Mouse (Mus musculus): ENCODE measurements around the gene Sec14l2. TPM values are rescaled to one million over a fixed set of nuclear protein-coding genes. Genes with fewer than 3 reads are reported as not detected.

The Sec14l2 gene
- polyA plus RNA-seq, 1 experiment, result 0.67 TPM

GRCm38 (mm10) chr11:4097091-4097621, 26.1 kb downstream of the Sec14l2 start:
- Histone ChIP-seq H3K36me3 (ENCODE audit: control insufficient read depth) (peaks cover 35% of the 10 kb centered on the region), H3K4me1 (ENCODE audit: control insufficient read depth) (peaks cover 51% of the 10 kb centered on the region), H3K27me3 (ENCODE audit: control insufficient read depth) (no peaks in the 10 kb centered on the region), H3K9me3 (ENCODE audit: control insufficient read depth, low read length) (peaks cover 1% of the 10 kb centered on the region), H3K4me3 (replicated peaks) (peak overlapping the region; percentile 70)
- TF ChIP-seq TAL1 (IDR thresholded peaks at IDR 0.05; ENCODE audit: low read length) (no peak), GATA1 (IDR thresholded peaks at IDR 0.05; ENCODE audit: low read length) (no peak)

GRCm38 (mm10) chr11:4096054-4096984, 26.9 kb downstream of the Sec14l2 start:
- Histone ChIP-seq H3K36me3 (ENCODE audit: control insufficient read depth) (peaks cover 40% of the 10 kb centered on the region), H3K9me3 (ENCODE audit: control insufficient read depth, low read length) (peaks cover 9% of the 10 kb centered on the region), H3K4me1 (ENCODE audit: control insufficient read depth) (peaks cover 51% of the 10 kb centered on the region), H3K4me3 (replicated peaks) (peak overlapping the region; percentile 70), H3K27me3 (ENCODE audit: control insufficient read depth) (no peaks in the 10 kb centered on the region)
- TF ChIP-seq GATA1 (IDR thresholded peaks at IDR 0.05; ENCODE audit: low read length), result no peak
- TF ChIP-seq TAL1 (IDR thresholded peaks at IDR 0.05; ENCODE audit: low read length), result no peak

- no peak for TF ChIP-seq GATA1 (IDR thresholded peaks at IDR 0.05; ENCODE audit: low read length)
- no peak for TF ChIP-seq TAL1 (IDR thresholded peaks at IDR 0.05; ENCODE audit: low read length)
- Histone ChIP-seq H3K36me3 (ENCODE audit: control insufficient read depth) (peaks cover 49% of the 10 kb centered on the region), H3K4me3 (replicated peaks) (peak within 1 kb of the TSS; percentile 70), H3K9me3 (ENCODE audit: control insufficient read depth, low read length) (peaks cover 16% of the 10 kb centered on the region), H3K4me1 (ENCODE audit: control insufficient read depth) (peaks cover 51% of the 10 kb centered on the region), H3K27me3 (ENCODE audit: control insufficient read depth) (no peaks in the 10 kb centered on the region)
Observed at GRCm38 (mm10) chr11:4095171-4096053, 27.8 kb downstream of the Sec14l2 start, which contains the start of gene Mtfp1. Gene Mtfp1, minus strand, starts transcription at chr11:4095445.

DNA sequence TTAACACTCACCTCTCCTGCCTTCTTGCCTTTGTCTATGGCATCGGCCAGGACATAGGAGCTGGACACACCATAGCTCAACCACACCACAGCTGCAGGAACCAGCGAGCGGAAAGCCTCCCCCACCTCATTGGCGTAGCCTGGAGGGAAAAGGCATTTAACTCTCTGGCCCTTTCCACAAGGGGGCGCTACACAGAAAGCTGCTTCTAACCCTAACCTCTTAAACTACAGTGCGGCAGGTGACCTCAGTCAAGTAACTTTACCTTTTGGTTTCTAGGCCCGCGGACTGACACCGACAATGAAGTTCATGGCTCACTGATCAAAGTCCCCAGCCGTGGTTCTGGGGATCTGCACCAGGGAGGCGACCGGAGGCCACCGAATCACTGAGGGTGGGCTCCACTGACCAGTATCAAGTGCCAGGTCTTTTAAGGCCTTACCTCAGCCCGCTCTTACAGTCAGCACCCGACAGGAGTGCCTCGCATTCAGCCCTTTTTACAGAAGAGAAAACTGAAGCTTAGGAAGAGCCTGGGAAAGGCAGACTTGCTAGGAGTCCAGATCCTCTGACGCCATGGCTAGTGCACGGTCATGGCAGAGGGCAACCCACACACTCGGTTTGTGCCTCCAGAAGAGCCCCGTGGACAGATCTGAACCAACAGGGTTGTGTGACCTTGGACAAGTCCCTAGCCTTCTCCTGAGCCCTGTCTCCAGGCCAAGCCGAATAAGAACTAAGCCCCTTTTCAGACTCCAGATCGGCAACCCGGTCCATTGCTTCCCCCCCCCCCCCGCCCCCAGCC, 28.6 kb downstream of the Sec14l2 start:
- Histone ChIP-seq H3K27me3 (ENCODE audit: control insufficient read depth) (no peaks in the 10 kb centered on the region), H3K9me3 (ENCODE audit: control insufficient read depth, low read length) (peaks cover 16% of the 10 kb centered on the region), H3K36me3 (ENCODE audit: control insufficient read depth) (peaks cover 50% of the 10 kb centered on the region), H3K4me3 (replicated peaks) (peak overlapping the region; percentile 70), H3K4me1 (ENCODE audit: control insufficient read depth) (peaks cover 51% of the 10 kb centered on the region)
- TF ChIP-seq GATA1 (IDR thresholded peaks at IDR 0.05; ENCODE audit: low read length), result no peak

DNA sequence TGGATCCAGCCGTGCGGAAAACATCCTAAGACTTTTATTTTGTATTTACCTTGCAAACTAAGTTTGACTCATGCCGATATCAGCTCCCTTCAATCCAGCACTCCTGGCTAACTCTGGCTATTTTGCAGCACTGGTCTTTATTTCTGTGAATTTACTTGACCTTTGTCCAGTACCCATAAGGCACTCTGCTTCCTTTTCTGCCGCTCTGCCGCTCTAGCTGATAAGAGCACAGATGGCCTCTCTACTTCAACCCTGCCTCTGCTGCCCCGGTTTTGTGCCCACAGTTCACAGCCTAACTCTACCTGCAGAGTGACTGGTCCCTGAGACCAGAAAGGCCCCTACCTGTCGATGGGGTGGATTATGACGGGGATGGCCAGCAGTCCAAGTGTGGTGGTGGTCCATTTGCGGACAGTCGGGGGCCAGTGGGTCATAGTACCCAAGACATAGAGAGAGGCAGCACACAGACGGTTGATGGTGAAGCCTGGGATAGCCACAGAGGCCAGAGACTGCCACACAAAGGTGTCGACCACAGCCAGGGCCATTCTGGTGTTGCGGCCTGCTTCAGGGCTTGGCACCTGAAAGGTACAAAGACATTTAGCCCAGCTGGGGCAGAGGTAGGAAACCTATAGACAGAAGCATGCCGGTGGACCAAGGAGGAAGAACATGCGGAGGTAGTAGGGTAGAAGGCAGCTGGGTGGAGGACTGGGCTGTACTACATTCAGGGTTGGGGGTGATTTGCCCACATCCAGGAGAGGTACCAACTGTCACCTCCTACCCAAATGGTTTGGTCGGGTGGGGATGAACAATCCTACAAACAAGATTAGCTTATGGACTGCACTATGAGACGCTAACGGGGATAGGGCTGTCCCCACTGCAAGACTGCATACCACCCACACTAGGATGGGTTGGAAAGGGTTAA, 29.5 kb downstream of the Sec14l2 start:
- peak overlapping the region; percentile 70 for H3K4me3 ChIP-seq (replicated peaks)
- peaks cover 16% of the 10 kb centered on the region for H3K9me3 ChIP-seq (ENCODE audit: control insufficient read depth, low read length)
- no peaks in the 10 kb centered on the region for H3K27me3 ChIP-seq (ENCODE audit: control insufficient read depth)
- peaks cover 51% of the 10 kb centered on the region for H3K4me1 ChIP-seq (ENCODE audit: control insufficient read depth)
- TF ChIP-seq GATA1 (IDR thresholded peaks at IDR 0.05; ENCODE audit: low read length) (no peak), TAL1 (IDR thresholded peaks at IDR 0.05; ENCODE audit: low read length) (no peak)
- peaks cover 45% of the 10 kb centered on the region for H3K36me3 ChIP-seq (ENCODE audit: control insufficient read depth)

DNA sequence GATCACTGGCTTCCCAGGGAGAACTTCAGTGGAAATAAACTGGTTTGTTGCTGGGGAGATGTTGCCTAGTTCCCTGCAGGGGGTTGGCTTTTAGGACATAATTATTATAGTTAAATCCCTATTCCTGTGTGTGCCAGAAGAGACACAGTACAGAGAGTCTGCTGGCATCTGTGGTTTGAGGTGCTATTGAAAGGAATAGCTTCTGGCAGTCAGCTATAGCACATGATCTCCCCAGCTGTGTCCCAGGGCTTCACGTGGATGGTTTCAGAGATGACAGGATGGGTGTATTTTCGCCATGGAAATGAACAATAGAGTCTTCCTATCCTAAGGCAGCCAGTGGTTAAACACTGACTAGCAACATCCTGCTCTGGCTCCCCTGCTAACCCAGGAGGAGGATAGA, 35.9 kb downstream of the Sec14l2 start:
- Histone ChIP-seq H3K36me3 (ENCODE audit: control insufficient read depth) (peaks cover 22% of the 10 kb centered on the region), H3K27me3 (ENCODE audit: control insufficient read depth) (no peaks in the 10 kb centered on the region), H3K4me1 (ENCODE audit: control insufficient read depth) (peaks cover 1% of the 10 kb centered on the region; the same call in 1 of the 2 replicates), H3K4me3 (replicated peaks) (no peak overlapping the region), H3K9me3 (ENCODE audit: control insufficient read depth, low read length) (peaks cover 15% of the 10 kb centered on the region)
- TF ChIP-seq TAL1 (IDR thresholded peaks at IDR 0.05; ENCODE audit: low read length) (no peak), GATA1 (IDR thresholded peaks at IDR 0.05; ENCODE audit: low read length) (no peak)

- H3K4me3 ChIP-seq (replicated peaks), result no peak overlapping the region
- H3K9me3 ChIP-seq (ENCODE audit: control insufficient read depth, low read length), result peaks cover 6% of the 10 kb centered on the region
- H3K36me3 ChIP-seq (ENCODE audit: control insufficient read depth), result peaks cover 12% of the 10 kb centered on the region
- H3K27me3 ChIP-seq (ENCODE audit: control insufficient read depth), result no peaks in the 10 kb centered on the region
- no peak for TF ChIP-seq TAL1 (IDR thresholded peaks at IDR 0.05; ENCODE audit: low read length)
- no peak for TF ChIP-seq GATA1 (IDR thresholded peaks at IDR 0.05; ENCODE audit: low read length)
- H3K4me1 ChIP-seq (ENCODE audit: control insufficient read depth), result peaks cover 1% of the 10 kb centered on the region; the same call in 1 of the 2 replicates
Observed at GRCm38 (mm10) chr11:4086246-4086645, 37.0 kb downstream of the Sec14l2 start.
